Mouse (Mus musculus) midbrain, embryonic 14.5 days (tissue): ENCODE measurements around the gene Evi5l. TPM values are rescaled to one million over a fixed set of nuclear protein-coding genes. Genes with fewer than 3 reads are reported as not detected.
A peak's percentile ranks its signal among the peaks of the same experiment; 100 is the strongest.

Experiments used
- ATAC-seq: fragments of 200-750 bp; cut with Nextera tagmentation; 2 replicates; pipeline ENCODE4 v1.8.0; 2017; ENCODE audit warnings: moderate number of reproducible peaks, moderate library complexity; ENCODE audit not compliant: low FRiP score, low TSS enrichment
- DNase-seq: peaks from one replicate; pipeline ENCODE4 v3.0.0-alpha.2; 2015
- H3K27ac ChIP-seq: fragments of 300-500 bp; sonication (generic); replicated peaks from 2 replicates; pipeline ENCODE4 v1.5.1; 2014; ENCODE audit warnings: mild to moderate bottlenecking, low read depth, low read length, moderate library complexity
- H3K27me3 ChIP-seq: fragments of 300-500 bp; sonication (generic); 2 replicates; pipeline ENCODE4 v1.6.1; 2014; ENCODE audit warnings: low read length, control low read depth, mixed read lengths; ENCODE audit not compliant: control insufficient read depth, insufficient read depth
- H3K36me3 ChIP-seq: fragments of 300-500 bp; sonication (generic); 2 replicates; pipeline ENCODE4 v1.6.1; 2014; ENCODE audit warnings: low read length, control low read depth; ENCODE audit not compliant: control insufficient read depth, insufficient read depth
- H3K4me1 ChIP-seq: fragments of 300-500 bp; sonication (generic); 2 replicates; pipeline ENCODE4 v1.6.1; 2014; ENCODE audit warnings: mild to moderate bottlenecking, antibody characterized with exemption, low read length, control low read depth; ENCODE audit not compliant: control insufficient read depth, insufficient read depth
- H3K4me2 ChIP-seq: fragments of 300-500 bp; sonication (generic); 2 replicates; pipeline ENCODE4 v1.6.1; 2014; ENCODE audit warnings: mild to moderate bottlenecking, low read length, moderate library complexity
- H3K4me3 ChIP-seq: fragments of 300-500 bp; sonication (generic); replicated peaks from 2 replicates; pipeline ENCODE4 v1.5.1; 2014; ENCODE audit warnings: low read depth, low read length
- H3K9ac ChIP-seq: fragments of 300-500 bp; sonication (generic); replicated peaks from 2 replicates; pipeline ENCODE4 v1.6.1; 2014; ENCODE audit warnings: mild to moderate bottlenecking, low read length, moderate library complexity
- H3K9me3 ChIP-seq: fragments of 300-500 bp; sonication (generic); 2 replicates; pipeline ENCODE4 v1.6.1; 2016; ENCODE audit warnings: low read length, control low read depth, mixed read lengths; ENCODE audit not compliant: control insufficient read depth
- WGBS: fragments of 180-500 bp; shearing (Covaris S2); extraction: QIAGEN DNeasy Blood & Tissue Kit; methylation state at CpG from one replicate; pipeline ENCODE4 v1.1.7; 2014; 5-methylcytosine and 5-hydroxymethylcytosine counted together
- polyA plus RNA-seq: library from polyadenylated mRNA; unstranded; fragments of >200 nt; fragmentation: Nextera tagmentation; extraction: Ambion mirVana; gene quantifications from 2 replicates; pipeline ENCODE4 v1.2.1, GENCODE M21; 2014

Evi5l gene
- polyA plus RNA-seq, 1 experiment from 2014 or later, result 93.6 TPM

DNA sequence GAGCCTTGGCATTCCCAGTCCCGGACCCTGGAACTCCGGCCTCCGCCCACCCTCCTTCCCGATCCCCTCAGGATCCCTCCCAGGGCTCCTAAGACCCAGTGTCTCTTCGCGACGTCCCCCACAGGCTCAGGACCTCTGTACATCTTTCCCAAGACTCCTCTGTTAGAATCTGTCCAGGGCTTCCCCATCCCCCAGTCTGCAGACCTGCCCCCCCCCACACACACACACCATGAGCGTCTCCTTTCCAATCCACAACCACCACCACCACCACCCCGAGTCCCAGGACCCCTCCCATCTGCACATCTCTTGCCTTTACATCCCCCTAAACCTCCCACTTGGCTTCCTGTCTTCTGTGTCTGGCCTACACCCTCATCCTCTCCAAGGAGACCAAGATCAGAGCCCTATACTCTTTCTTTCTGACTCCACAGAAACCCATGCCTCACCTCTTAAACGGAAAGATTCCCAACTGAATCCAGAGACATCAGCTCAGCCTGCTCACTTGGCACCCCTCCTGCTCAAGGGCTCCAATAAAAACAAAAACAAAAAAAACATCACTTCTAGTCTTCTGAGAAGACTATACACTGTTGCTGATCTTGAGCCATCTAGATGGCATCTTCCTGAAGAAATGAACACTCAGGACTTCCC is 636 bp downstream of the Evi5l start:
- Histone ChIP-seq H3K4me2 (peak overlapping the region; percentile 71), H3K9me3 (no peaks in the 10 kb centered on the region), H3K27ac (peak overlapping the region; percentile 75), H3K27me3 (no peaks in the 10 kb centered on the region), H3K36me3 (peaks cover 5% of the 10 kb centered on the region; the same call in 1 of the 2 replicates), H3K4me3 (peak overlapping the region; percentile 87), H3K4me1 (peaks cover 33% of the 10 kb centered on the region), H3K9ac (peak overlapping the region; percentile 94)
- no peak; the same call in 1 of the 2 replicates for ATAC-seq
- WGBS, result 6% methylated on average over 10 of the region's 10 CpGs
- no peak for DNase-seq

GRCm38 (mm10) chr8:4167918-4168317 is 1.6 kb downstream of the Evi5l start:
- Histone ChIP-seq H3K27me3 (no peaks in the 10 kb centered on the region), H3K4me1 (peaks cover 33% of the 10 kb centered on the region), H3K9me3 (no peaks in the 10 kb centered on the region), H3K27ac (no peak overlapping the region), H3K9ac (no peak overlapping the region), H3K4me2 (peak overlapping the region; percentile 71), H3K4me3 (peak overlapping the region; percentile 87), H3K36me3 (peaks cover 5% of the 10 kb centered on the region; the same call in 1 of the 2 replicates)
- no peak for DNase-seq
- 91% methylated on average over 1 of the region's 1 CpGs for WGBS
- ATAC-seq, result no peak

- WGBS, result 72% methylated on average over 3 of the region's 3 CpGs
- H3K27ac ChIP-seq, result no peak overlapping the region
- no peak overlapping the region for H3K4me3 ChIP-seq
- DNase-seq, result no peak
- peaks cover 28% of the 10 kb centered on the region for H3K4me1 ChIP-seq
- H3K4me2 ChIP-seq, result no peak overlapping the region
- H3K36me3 ChIP-seq, result peaks cover 19% of the 10 kb centered on the region
- no peak overlapping the region for H3K9ac ChIP-seq
- no peaks in the 10 kb centered on the region for H3K27me3 ChIP-seq
- no peak for ATAC-seq
- H3K9me3 ChIP-seq, result no peaks in the 10 kb centered on the region
These were observed 6.1 kb downstream of the Evi5l start for GRCm38 (mm10) chr8:4172486-4172885.

DNA sequence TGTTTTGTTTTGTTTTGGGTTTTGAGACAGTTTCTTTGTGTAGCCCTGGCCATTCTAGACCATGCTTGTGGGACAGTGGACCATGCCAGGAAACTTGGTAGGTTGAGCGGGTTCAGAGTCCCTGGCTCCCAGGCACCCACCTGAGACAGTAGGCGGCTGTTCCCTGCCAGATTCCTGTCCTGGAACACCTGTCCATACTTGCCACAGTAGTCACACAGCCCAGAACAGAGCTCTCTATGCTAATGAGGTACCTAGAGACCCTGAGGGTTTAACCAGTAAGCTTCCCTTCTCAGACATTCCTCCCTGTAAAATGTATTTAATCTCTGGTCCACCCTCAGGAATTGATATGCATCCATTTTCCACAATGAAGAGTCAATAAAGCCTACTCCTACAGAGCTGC is 7.7 kb downstream of the Evi5l start:
- Histone ChIP-seq H3K4me3 (no peak overlapping the region), H3K36me3 (peaks cover 30% of the 10 kb centered on the region), H3K4me2 (no peak overlapping the region), H3K9me3 (no peaks in the 10 kb centered on the region), H3K27ac (no peak overlapping the region), H3K9ac (no peak overlapping the region), H3K4me1 (peaks cover 12% of the 10 kb centered on the region), H3K27me3 (no peaks in the 10 kb centered on the region; the same call in 1 of the 2 replicates)
- DNase-seq (no peak), ATAC-seq (no peak)
- WGBS, result 76% methylated on average over 2 of the region's 2 CpGs

- peaks cover 63% of the 10 kb centered on the region for H3K36me3 ChIP-seq
- no peak overlapping the region for H3K9ac ChIP-seq
- no peak overlapping the region for H3K27ac ChIP-seq
- ATAC-seq (no peak), DNase-seq (no peak)
- H3K4me1 ChIP-seq, result no peaks in the 10 kb centered on the region
- no peaks in the 10 kb centered on the region for H3K9me3 ChIP-seq
- H3K4me3 ChIP-seq, result no peak overlapping the region
- H3K27me3 ChIP-seq, result no peaks in the 10 kb centered on the region; the same call in 1 of the 2 replicates
- WGBS, result 80% methylated on average over 8 of the region's 8 CpGs
- H3K4me2 ChIP-seq, result no peak overlapping the region
These were observed 17.0 kb downstream of the Evi5l start for GRCm38 (mm10) chr8:4183409-4183808.

- Histone ChIP-seq H3K9ac (no peak overlapping the region), H3K4me1 (no peaks in the 10 kb centered on the region), H3K4me2 (no peak overlapping the region), H3K36me3 (peaks cover 77% of the 10 kb centered on the region), H3K9me3 (no peaks in the 10 kb centered on the region), H3K27ac (no peak overlapping the region), H3K4me3 (no peak overlapping the region), H3K27me3 (no peaks in the 10 kb centered on the region)
- ATAC-seq (no peak), DNase-seq (no peak)
- 96% methylated on average over 2 of the region's 2 CpGs for WGBS
These were observed 19.8 kb downstream of the Evi5l start for GRCm38 (mm10) chr8:4186151-4186550.

DNA sequence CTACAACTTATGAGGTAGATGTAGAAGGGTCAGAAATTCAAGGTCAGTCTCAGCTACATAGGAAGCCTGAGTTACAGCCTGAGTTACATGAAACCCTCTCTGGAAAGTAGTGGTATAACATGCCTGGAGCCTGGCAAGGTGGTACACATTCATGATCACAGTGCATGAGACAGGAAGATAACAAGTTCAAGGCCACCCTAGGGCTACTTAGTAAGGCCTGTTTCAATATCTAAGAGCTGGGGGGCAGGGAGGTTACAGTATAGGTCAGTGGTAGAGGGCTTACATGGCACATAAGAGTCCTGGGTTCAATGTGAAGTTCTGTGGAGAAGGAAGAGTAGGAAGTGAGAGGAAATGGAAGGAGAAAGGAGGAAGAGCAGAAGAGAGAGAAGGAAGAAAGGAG is 22.2 kb downstream of the Evi5l start:
- DNase-seq (no peak), ATAC-seq (no peak)
- no peaks in the 10 kb centered on the region for H3K9me3 ChIP-seq
- no peaks in the 10 kb centered on the region for H3K27me3 ChIP-seq
- no peak overlapping the region for H3K4me2 ChIP-seq
- no peak overlapping the region for H3K4me3 ChIP-seq
- peaks cover 74% of the 10 kb centered on the region for H3K36me3 ChIP-seq
- no peak overlapping the region for H3K9ac ChIP-seq
- H3K27ac ChIP-seq, result no peak overlapping the region
- peaks cover 5% of the 10 kb centered on the region; the same call in 1 of the 2 replicates for H3K4me1 ChIP-seq

DNA sequence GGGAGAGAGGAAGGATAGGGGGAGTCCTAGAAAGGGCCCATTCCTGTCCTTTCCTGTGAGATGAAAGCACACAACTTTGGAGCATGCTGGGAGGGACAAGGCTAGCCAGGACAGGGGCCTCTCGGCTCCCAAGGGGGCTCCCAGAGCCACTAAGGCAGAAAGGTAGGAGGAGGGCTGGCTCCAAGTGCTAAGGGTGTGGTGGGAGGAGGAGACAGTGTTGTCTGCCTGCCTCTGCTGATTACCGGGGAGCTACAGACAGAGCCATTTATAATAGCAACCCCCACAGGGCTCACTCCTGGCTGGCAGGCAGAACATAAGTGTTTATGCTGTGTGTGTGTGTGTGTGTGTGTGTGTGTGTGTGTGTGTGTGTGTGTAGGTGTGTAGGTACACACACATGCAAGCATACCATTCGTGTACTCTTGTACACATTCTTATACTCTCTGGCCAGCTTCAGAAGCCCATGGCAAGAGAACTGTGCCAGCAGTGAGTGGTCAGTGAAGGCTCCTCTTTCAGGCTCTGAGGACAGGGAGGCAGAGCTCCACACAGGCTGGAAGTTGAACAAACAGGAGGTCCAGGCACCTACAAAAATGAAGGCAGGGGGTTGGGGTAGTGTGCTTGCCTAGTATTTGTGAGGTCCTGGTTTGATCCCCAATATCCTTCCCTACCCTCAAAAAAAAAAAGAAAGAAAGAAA is 22.8 kb downstream of the Evi5l start:
- Histone ChIP-seq H3K4me2 (no peak overlapping the region), H3K9ac (no peak overlapping the region), H3K4me1 (peaks cover 5% of the 10 kb centered on the region; the same call in 1 of the 2 replicates), H3K27ac (no peak overlapping the region), H3K9me3 (no peaks in the 10 kb centered on the region), H3K27me3 (no peaks in the 10 kb centered on the region), H3K36me3 (peaks cover 74% of the 10 kb centered on the region), H3K4me3 (no peak overlapping the region)
- WGBS, result 36% methylated on average over 3 of the region's 3 CpGs
- no peak for ATAC-seq
- DNase-seq, result no peak

- H3K27me3 ChIP-seq, result no peaks in the 10 kb centered on the region
- ATAC-seq, result peak; percentile 48
- peak overlapping the region; percentile 70 for H3K27ac ChIP-seq
- H3K4me3 ChIP-seq, result no peak overlapping the region
- WGBS, result 39% methylated on average over 5 of the region's 5 CpGs
- H3K4me2 ChIP-seq, result no peak overlapping the region
- DNase-seq, result peak; percentile 46
- H3K4me1 ChIP-seq, result peaks cover 5% of the 10 kb centered on the region; the same call in 1 of the 2 replicates
- no peaks in the 10 kb centered on the region for H3K9me3 ChIP-seq
- no peak overlapping the region for H3K9ac ChIP-seq
- peaks cover 72% of the 10 kb centered on the region for H3K36me3 ChIP-seq
These were observed 25.9 kb downstream of the Evi5l start for GRCm38 (mm10) chr8:4192305-4192704.
